Mouse (Mus musculus): ENCODE data around the gene Cyp21a1.
"Not testable (repeated sequence)": the region's sequence is repeated elsewhere in the genome, so short reads cannot be mapped to it uniquely, and the experiment has no call there.

Gene Cyp21a1

DNA sequence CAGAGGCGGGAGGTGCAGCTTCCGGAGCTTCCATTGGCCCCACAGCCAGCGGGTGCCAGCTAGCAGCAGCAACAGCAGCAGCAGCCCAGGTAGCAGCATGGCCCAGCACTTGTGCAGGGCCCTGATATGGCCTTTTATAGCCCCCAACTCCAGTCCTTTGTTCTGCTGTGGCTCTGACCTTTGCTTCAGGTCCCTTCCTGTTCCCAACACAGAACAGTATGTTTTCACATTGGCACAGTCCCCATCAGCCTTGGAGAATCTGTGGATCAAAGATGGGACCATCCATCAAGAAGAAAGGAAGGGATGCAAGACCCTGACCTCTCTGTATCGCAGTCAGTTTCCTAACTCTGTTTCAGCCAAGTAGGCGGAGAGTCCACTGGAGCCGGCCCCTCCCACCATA, at the start of gene Cyp21a1:
Gene Cyp21a1 (minus strand): TSS at position 261 of the 400 bp plus-strand sequence.
- not testable (repeated sequence) for DNase-seq (ENCODE audit: low spot score)

DNA sequence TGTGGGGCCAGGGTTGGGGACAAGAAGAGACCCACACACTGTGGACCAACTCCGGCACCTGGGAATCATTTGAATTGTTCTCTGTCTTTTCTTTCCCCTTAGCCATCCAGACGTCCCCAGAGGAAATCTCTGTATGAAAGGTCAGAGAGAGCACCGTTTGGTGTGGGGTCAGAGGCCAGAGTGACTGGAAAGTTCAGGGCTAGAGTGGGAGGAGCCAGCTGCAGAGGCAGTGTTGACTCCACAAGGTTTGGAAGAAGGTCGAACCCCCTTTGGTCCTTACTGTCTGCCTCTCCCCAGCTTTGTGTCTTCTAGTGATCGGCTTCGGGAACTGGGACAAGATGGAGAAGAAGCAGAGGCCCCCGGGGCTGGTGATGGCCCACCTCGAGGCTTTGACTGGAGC, 49.1 kb upstream of the Cyp21a1 start:
- DNase-seq (ENCODE audit: low spot score): no peak

DNA sequence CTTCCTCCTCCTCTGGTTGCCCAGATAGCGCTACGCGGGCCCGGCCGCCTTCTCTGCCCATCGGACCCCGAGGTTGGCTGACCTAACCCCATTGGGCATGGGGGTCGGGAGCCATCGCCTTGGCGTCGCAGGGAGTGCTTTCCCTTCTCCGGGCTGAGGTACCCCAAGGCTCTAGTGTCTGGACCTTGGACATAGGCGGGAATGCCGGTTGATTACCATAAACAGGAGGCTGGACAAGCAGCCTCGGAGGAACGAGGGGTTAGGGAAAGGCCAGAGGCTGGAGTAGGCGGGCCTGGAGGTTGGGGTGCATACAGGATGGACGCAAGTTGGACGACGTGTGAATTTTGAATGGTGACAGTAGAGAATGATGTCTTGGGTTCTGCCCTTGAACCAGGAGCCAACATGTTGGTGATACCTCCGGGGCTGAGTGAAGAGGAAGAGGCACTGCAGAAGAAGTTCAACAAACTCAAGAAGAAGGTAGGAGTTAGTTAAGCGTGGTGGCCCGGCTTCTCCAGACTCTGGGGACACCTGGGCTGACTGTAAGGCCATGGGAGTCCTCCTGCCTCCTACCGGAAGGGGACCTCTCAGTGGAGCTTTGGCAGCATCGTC, 46.3 kb upstream of the Cyp21a1 start:
- no peak for DNase-seq (ENCODE audit: low spot score)

DNA sequence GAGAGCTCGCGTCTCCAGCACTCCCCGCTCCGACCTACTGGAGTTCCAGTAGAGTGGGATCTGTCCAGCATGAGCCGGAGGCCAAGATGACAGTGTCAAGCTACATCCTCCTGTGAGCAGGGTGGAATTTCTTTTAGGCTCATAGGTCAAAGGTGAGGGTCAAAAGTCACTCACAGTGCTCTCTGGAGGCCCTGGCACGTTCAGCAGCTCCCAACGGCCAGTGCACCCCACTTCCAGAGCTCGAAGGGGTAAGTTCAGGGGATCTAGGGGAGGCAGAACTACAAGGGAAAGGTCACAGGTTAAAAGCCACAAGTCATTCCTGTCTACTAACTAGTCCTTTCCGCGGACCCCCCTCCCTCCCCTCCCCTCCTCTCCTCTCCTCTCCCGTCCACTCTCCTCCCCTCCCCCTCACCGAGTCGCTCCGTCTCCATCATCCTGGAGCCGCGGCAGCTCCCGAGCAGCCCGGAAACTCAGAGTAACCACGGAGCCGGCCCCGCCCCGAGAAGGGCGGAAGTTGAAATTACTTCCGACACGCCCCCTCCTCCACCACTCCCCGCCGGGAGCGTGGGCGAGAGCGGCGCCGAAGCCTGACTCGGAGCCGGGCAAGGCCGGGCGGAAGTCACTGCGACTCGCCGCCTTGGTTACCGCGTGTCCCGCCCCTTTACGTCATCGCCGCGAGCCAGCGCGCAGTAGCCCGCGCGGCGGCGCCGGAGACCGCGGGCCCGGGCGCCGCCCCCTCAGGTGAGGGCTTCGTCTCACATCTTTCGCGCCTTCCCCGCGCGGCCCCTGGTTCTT, 45.6 kb upstream of the Cyp21a1 start, which contains the start of the genes Skiv2l and Nelfe:
Gene Skiv2l (minus strand): TSS at position 489 of the 795 bp plus-strand sequence.
Gene Nelfe (plus strand): TSS at position 670 of the 795 bp plus-strand sequence.
- peak; percentile 87 for DNase-seq (ENCODE audit: low spot score)

DNA sequence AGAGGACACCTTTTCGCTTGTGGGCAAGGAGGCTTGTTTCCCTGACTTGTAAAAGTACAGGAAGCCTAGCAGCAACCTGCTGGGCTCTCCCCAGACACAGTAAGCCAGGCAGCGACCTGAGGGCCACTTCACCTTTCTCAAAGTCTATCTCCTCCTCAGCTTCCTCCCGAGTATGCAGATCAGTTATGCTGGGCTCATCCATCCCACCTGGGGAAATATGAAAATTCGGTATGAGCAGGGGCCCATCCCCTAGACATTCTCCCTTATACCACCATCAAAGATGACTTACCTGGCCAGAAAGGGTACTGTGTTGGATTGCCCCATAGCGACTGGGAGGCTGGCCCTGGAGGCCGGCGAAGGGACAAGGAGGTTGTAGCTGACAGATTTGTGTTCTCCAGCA, 43.3 kb upstream of the Cyp21a1 start:
- no peak for DNase-seq (ENCODE audit: low spot score)

DNA sequence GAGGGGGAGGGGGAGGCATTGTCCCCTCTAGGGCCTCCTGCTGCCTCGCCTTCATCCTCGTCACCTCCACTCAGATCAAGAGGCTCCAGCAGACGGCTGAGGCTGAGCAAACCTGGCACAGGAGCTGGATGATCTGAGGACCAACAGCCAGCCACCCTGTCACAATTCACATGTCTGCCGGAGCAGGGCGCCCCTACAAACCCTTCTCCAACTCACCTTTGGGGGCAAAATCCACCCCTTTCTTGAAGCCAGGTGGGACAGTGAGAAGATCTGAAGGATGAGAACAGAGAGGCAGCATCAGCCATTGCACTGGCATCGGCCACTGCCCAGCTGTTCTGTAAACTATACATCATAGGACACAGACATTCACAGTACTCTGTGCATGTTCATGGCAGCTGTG, 42.8 kb upstream of the Cyp21a1 start:
- no peak for DNase-seq (ENCODE audit: low spot score)

DNA sequence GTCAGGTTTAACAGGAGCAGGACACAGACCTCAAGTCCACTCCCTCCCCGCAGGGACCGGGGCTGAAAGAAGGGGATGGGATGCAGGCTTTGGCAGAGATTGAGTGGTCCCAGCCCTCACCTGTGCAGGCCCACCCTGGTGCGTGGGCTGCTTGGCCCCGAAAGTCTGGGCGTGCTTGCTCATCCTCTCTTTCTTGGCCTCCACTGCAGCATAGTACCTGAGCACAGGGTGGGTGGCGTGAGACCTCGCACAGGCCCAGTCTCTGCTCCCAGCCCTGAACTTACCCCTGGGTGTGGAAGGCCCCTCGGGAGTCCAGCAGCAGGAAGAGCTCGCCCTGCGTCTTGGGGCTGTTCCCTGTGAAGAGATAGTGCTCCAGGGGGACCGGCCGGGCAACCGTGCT, 40.5 kb upstream of the Cyp21a1 start:
- DNase-seq (ENCODE audit: low spot score): no peak

DNA sequence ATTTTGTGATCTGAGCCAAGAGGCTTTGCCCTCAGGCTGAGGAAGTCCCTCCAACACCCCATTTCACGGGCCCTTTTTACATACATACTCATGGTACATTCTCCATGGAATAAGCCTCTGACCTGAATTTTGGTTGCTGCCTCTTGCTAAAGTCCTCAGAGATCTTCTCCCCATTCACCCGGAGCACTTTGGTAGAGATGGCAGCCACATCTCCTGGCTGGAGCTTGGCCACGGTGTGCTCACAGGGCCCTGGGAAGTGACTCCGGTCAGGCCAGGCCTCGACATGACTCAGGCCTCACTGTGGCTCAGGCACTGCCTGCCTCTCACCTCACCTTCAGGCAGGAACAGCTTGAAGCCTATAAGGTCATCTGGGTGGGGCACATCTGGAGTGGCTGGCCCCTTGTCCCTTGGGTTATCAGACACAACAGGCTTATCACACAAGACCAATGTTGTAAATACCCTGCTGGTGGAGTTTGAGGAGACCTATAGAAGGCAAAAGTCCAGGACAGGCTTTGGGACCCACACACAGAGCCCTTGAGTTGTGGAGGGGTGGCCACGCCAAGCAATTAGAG, 36.5 kb upstream of the Cyp21a1 start:
- DNase-seq (ENCODE audit: low spot score): no peak

DNA sequence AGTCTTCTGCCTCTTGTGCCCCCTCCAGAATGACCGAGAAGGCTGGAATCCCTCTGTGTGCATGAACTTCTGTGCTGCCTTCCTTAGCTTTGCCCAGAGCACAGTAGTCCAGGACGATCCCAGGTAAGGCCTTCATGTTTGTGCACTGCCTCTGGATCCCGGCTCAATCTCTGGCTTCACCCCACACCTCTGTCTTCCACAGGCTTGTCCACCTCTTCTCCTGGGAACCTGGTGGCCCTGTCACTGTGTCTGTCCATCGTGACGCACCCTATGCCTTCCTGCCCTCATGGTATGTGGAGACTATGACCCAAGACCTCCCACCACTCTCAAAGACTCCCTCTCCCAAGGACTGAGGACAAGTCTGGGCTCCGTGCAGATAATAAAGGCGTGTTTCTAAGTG, 34.4 kb upstream of the Cyp21a1 start:
- no peak for DNase-seq (ENCODE audit: low spot score)

DNA sequence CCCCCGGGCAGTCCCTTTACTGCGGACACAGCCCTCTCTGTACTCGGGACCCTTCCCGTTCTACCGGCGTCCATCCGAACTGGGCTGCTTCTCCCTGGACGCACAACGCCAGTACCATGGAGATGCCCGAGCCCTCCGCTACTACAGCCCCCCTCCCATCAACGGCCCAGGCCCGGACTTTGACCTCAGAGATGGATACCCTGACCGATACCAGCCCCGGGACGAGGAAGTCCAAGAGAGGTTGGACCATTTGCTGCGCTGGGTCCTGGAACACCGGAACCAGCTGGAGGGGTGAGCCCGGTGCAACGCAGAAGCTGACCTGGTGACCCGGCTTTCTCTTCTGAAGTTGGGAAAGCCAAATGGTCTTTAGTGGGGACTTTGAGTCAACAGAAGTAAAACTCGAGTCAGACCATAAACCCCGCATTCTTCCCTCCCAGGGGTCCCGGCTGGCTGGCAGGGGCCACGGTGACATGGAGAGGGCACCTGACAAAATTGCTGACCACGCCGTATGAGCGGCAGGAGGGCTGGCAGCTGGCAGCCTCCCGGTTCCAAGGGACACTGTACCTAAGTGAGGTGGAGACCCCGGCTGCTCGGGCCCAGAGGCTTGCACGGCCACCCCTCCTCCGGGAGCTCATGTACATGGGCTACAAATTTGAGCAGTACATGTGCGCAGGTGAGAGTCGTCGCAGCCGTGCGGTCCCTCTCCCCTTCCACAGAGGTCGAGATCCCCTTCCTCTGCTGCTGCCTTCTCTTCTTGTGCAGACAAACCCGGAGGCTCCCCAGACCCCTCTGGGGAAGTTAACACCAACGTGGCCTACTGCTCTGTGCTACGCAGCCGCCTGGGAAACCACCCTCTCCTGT, 33.3 kb upstream of the Cyp21a1 start:
- no peak for DNase-seq (ENCODE audit: low spot score)

DNA sequence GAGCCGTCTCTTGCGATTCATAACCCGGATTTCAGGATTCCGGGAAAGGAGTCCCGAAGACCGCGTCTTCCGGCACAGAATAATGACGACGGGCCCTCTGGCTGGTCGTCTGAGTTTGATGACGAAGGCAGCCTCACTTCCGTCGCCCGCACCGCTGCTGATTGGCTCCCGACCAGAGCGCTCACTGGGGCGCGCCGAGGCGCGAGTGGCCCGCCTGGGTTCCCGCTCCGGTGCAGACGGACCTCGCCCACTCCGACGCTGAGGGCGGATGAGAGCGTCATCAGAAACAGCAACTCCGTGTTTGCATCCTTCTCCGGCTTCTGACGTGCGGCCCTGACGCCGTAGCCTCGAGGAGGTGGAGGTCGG, 32.5 kb upstream of the Cyp21a1 start, which contains the start of the genes Stk19 and Dxo:
Gene Stk19 (minus strand): TSS at position 90 of the 366 bp plus-strand sequence.
Gene Dxo (plus strand): TSS at position 164 of the 366 bp plus-strand sequence.
- peak; percentile 93 for DNase-seq (ENCODE audit: low spot score)

DNA sequence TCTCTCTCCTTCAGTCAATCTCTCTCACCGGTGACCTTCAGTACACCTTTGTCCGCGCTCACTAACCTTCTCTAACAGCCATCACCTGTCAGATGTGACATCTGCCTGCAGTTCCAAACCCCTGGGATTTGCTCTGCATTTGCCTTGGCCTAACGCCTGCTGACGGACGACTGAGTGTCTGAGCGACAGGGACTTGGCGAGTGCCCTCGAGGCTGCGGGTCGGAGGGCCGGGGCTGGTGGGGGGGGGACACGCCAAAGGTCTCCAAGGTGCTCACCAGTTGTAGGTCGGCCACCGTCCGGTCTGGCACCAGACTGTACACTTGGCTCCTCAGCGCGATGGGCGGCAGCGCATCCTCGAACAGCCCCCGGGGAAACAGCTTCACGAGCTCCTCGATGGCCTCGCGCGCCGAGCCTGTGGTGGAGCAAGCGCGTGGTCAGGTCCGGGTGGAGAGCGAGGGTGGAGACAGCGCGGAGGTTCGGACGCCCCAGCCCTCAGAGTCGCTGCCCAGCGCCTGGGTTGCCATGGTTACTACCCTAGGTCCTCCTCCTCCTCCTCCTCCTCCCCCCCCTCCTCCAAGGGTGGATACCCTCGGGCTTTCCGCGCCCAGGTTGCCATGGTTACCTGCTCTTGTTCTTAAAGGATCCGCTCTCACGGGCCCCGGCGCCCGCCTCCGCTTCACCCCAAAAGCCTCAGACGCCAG, 31.9 kb upstream of the Cyp21a1 start:
- no peak for DNase-seq (ENCODE audit: low spot score)

DNA sequence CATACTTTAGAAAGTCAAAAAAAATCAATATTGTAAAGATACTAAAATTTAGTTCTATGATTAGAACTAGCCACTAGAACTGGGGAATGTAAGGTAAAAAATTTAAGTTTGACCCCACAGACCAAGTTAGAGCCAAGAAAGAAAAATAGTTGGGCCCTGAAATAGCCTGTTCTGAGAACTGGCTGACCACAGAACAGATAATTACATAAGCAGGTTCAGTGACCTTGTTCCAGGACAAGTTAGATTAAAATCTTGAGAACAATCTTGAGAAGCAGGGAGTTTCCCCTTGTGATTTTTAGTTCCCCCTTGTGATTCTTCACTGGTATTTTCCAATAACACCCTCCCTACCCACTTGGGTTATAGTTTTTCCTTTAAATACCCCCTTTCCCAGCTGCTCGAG, 26.4 kb upstream of the Cyp21a1 start:
- DNase-seq (ENCODE audit: low spot score): not testable (repeated sequence)

DNA sequence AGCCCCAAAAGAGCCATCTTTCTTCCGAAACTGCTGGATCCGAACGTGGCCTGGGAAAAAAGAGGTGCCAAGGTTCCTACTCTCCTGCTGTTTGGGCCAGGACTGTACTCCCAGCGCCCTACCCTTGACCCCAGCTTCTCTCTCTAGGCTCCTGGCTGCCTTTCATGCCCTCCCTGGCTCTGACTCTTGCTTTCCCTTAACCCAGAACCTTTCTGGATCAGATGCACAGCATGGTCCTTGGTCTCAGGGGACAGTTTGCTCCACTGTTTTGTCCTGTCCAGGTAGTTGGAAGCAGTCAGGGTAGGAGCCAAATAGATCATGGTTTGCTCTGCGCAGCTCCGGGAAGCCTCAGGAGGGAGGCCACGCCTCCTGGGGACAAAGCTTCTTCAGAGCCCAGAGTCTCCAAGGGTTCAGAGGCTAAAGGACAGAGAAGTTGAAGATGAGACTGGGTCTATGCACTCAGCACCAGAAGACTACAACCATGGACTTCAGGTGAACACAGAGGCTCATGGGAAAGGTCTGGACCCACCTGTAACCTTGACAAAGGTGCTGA, 10.5 kb upstream of the Cyp21a1 start:
- DNase-seq (ENCODE audit: low spot score): no peak

DNA sequence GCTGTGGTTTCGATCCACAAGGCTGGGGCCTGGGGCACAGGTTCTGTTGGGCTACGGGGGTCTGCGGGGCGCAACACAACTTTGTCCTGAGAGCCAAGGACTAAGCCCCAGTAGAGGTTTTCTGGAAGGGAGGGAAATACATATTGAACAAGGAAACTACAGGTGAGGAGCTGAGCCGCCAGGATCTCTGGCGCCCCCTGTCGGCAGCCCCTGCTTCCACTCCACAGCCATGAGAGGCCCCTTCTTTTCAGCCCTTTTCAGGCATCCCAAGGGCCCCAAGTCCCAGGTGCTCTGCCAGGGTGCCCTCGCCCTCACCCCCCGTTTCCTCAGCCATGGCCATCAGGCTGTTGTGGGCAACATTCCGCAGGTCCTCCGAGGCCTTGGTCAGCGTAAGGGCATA, 9.4 kb upstream of the Cyp21a1 start:
- DNase-seq (ENCODE audit: low spot score): not testable (repeated sequence)

DNA sequence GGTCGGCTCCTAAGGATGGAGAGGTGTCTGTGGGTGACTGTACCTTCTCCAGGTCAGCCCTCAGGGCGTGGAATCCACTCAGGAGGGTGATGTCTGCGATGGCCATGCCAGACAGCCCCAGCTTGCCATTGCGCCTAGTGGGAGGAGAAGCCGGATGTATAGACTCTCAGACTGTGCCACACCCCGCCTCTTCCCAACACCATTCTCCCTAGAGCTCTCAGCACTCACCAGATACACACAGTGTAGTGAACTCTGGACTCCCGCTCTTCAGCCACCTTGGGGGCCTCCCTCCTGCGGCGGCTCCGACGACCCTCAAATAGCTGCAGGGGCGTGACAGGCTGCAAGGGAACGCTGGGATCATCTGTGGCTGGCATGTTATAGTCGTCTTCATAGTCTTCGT, 6.9 kb upstream of the Cyp21a1 start:
- DNase-seq (ENCODE audit: low spot score): no peak

DNA sequence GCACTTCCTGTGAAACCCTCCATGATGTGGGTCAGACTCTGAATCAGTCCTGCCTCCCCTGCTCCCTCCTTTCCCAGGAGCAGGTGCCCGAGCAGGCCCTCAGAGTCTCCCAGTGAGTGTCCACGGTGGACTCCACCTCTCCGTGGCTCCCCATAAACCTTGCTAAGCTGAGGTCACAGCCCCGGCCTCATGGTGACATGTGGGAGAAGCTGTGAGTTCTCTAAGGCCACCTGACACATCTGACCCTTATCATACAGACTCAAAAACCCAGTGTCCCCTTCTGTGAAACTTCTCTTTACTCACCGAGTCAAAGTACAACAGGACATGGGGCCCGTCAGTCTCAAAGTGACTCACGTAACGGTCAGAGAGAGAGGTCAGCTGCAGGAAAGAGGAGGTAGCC, 6.5 kb upstream of the Cyp21a1 start:
- DNase-seq (ENCODE audit: low spot score): not testable (repeated sequence)

DNA sequence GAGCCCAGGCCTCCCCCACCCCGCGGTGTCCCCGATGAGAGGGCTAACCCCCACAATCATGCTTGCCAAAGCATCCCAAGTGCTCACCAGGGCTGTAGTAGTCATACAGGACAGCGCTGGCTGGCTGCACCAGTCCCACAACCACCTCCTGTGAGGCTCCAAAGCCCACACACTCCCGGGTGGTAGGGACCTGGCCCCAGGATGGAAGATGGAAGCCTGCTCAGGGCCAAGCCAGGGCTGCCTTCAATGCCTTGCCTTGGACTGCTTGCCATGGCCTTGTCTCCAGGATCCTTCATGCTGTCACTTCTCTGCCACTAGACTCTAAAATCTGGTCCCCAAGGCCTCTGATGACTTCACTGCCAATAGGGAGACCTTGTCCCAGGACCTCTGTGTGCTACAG, 6.0 kb upstream of the Cyp21a1 start:
- not testable (repeated sequence) for DNase-seq (ENCODE audit: low spot score)

DNA sequence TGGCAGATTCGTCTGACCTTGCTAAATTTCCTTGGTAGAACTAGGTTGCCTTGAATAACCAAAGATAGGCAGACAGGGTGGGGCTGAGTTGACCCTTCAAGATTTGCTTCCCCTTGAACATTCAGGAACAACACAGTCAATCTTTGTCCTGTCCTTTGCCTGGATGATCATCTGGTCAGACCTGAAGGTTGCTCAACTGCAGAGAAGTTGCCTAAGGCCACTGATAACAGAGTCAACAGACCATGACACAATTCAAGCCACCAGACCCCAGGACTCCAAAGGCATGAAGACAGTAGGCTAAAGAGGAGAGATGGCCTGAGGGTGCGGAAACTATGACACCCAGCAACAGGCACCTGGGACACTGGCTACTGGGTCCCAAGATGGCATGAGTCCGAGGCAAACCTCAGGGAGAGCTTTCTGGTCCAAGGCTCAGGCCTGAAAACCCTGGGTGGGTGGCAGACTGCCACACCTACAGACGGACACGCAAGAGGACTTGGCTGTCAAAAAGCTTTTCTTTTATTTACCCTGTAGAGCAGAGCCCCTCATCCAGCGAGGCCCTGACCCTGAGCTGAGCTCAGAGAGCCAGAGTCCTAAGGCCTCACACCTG, 4.3 kb upstream of the Cyp21a1 start:
- DNase-seq (ENCODE audit: low spot score): no peak

DNA sequence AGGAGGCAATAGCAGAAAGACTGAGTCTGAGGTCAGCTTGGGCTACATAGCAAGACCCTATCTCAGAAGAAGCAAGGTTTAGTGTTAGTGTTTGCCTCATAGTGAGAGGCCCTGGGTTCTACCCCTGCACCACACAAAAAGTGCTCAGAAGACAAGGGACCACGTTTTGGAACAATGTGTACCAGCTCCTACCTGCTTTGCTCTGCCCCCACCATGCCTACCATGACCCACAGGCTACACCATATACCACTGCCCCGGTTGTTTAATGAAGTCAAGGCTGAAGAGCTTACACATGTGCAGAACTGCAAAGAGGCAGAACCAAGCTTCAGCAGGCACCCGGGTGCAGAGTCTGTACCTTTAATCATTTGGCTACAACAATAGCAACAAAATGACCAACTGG, 2.8 kb upstream of the Cyp21a1 start:
- no peak for DNase-seq (ENCODE audit: low spot score)
